Mouse (Mus musculus) embryonic facial prominence, embryonic 15.5 days (tissue): ENCODE measurements at regions not wholly inside any gene's neighbourhood (a gene's known extent, or its start where the extent isn't known, plus 50 kb on each side); places are given as distances from the start of the nearest gene placed in this dataset.
"Not testable (repeated sequence)": the region's sequence is repeated elsewhere in the genome, so short reads cannot be mapped to it uniquely, and the experiment has no call there.

Experiments
- ATAC-seq: fragments of 200-750 bp; cut with Nextera tagmentation; 2 replicates; pipeline ENCODE4 v1.8.0; 2017; ENCODE audit warnings: low read depth, moderate TSS enrichment; ENCODE audit not compliant: insufficient number of reproducible peaks, low FRiP score, low TSS enrichment
- H3K27ac ChIP-seq: fragments of 300-500 bp; sonication (generic); replicated peaks from 2 replicates; pipeline ENCODE4 v1.5.1; 2015; ENCODE audit warnings: mild to moderate bottlenecking, inconsistent platforms
- H3K27me3 ChIP-seq: fragments of 300-500 bp; sonication (generic); 2 replicates; pipeline ENCODE4 v1.6.1; 2015; ENCODE audit warnings: inconsistent platforms
- H3K36me3 ChIP-seq: fragments of 300-500 bp; sonication (generic); 2 replicates; pipeline ENCODE4 v1.6.1; 2015; ENCODE audit warnings: mild to moderate bottlenecking, inconsistent platforms
- H3K4me1 ChIP-seq: fragments of 300-500 bp; sonication (generic); 2 replicates; pipeline ENCODE4 v1.6.1; 2015; ENCODE audit warnings: inconsistent platforms
- H3K4me2 ChIP-seq: fragments of 300-500 bp; sonication (generic); replicated peaks from 2 replicates; pipeline ENCODE4 v1.6.1; 2015; ENCODE audit warnings: mild to moderate bottlenecking, inconsistent platforms
- H3K4me3 ChIP-seq: fragments of 300-500 bp; sonication (generic); replicated peaks from 2 replicates; pipeline ENCODE4 v1.5.1; 2015; ENCODE audit warnings: mild to moderate bottlenecking, inconsistent platforms
- H3K9ac ChIP-seq: fragments of 300-500 bp; sonication (generic); 2 replicates; pipeline ENCODE4 v1.6.1; 2015; ENCODE audit warnings: inconsistent platforms
- H3K9me3 ChIP-seq: fragments of 300-500 bp; sonication (generic); replicated peaks from 2 replicates; pipeline ENCODE4 v1.6.1; 2016; ENCODE audit warnings: inconsistent platforms
- WGBS: fragments of 180-500 bp; shearing (Covaris S2); methylation state at CpG from one replicate; pipeline ENCODE4 v1.1.7; 2015; 5-methylcytosine and 5-hydroxymethylcytosine counted together

GRCm38 (mm10) chr8:98755795-98756194 lies 660.5 kb downstream of the Cdh8 start:
- no peaks in the 10 kb centered on the region for H3K4me1 ChIP-seq
- ATAC-seq = no peak
- WGBS = 70% methylated on average over 2 of the region's 2 CpGs
- H3K27me3 ChIP-seq = no peaks in the 10 kb centered on the region
- H3K9ac ChIP-seq = no peak overlapping the region
- H3K9me3 ChIP-seq = no peaks in the 10 kb centered on the region
- no peak overlapping the region for H3K4me2 ChIP-seq
- no peak overlapping the region for H3K27ac ChIP-seq
- H3K4me3 ChIP-seq = no peak overlapping the region
- H3K36me3 ChIP-seq = no peaks in the 10 kb centered on the region

DNA sequence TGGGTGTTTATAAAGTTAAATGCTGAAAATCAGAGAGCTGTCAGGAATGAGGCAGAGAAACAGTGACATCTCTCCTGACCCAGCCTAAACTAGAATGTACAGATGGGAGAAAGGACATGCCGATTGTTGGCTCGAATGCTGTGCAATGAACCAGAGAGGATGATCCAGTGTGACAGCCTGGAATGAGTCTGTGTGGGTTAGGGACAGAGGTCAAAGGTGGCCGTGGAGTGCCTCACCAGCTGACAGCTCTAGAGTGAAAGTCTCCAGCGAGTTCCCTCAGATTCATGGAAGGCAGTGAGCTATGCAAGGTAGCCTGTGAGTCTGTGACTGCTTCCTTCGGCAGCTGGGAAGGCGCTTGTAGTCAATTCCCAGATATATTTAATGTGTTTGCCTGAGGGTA lies 663.9 kb downstream of the Cdh8 start:
- no peak overlapping the region for H3K27ac ChIP-seq
- no peaks in the 10 kb centered on the region for H3K27me3 ChIP-seq
- H3K4me1 ChIP-seq = no peaks in the 10 kb centered on the region
- H3K9me3 ChIP-seq = no peaks in the 10 kb centered on the region
- WGBS = 17% methylated on average over 6 of the region's 6 CpGs
- H3K4me3 ChIP-seq = no peak overlapping the region
- no peaks in the 10 kb centered on the region for H3K36me3 ChIP-seq
- ATAC-seq = no peak
- H3K9ac ChIP-seq = no peak overlapping the region
- H3K4me2 ChIP-seq = no peak overlapping the region

DNA sequence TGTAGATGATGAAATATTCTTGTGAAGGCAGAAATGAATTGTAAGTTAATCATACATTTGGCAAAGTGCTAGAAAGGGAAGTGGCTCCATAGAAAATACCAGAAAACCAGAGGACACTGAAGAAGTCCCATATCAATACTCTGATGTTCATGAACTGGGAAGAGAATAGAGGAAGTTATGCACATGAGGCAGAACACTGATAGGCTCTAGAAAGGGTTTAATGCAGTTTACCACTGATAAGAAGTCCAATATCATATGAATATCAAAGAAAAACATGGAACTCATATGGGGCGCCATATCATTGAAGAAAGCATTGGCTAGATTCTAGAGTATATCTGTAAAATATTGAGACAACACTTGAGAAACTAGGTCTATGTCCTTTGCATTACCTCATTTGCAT lies 708.5 kb downstream of the Cdh8 start:
- WGBS = 96% methylated on average over 1 of the region's 1 CpGs
- no peaks in the 10 kb centered on the region for H3K4me1 ChIP-seq
- no peak overlapping the region for H3K9ac ChIP-seq
- no peak overlapping the region for H3K4me3 ChIP-seq
- no peak overlapping the region for H3K4me2 ChIP-seq
- no peaks in the 10 kb centered on the region for H3K27me3 ChIP-seq
- no peaks in the 10 kb centered on the region for H3K9me3 ChIP-seq
- no peak overlapping the region for H3K27ac ChIP-seq
- ATAC-seq = no peak
- no peaks in the 10 kb centered on the region for H3K36me3 ChIP-seq

GRCm38 (mm10) chr8:98706122-98706521 lies 710.1 kb downstream of the Cdh8 start:
- H3K9ac ChIP-seq = no peak overlapping the region
- WGBS = 38% methylated on average over 4 of the region's 4 CpGs
- ATAC-seq = no peak

DNA sequence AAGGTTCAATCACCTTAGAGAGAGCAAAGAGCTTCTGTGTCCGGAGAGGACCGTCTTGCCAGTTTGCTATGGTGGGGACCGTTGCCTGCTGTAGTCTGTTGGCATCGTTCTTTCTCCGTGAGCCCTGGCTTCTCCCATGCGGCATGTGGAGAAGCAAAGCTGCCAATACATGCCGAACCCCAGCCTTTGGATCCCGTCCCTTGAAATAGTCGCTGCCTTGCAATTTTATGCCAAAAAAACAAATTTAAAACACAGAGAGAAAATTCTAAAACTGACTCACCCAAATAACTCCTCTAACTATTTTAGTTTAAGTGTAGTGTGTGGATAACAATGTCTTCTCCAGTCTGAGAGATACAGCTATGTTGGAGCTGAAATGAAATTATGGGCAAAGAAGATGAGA lies 731.1 kb downstream of the Cdh8 start:
- Histone ChIP-seq H3K27me3 (no peaks in the 10 kb centered on the region), H3K36me3 (no peaks in the 10 kb centered on the region), H3K4me1 (no peaks in the 10 kb centered on the region), H3K27ac (no peak overlapping the region), H3K4me3 (no peak overlapping the region), H3K4me2 (no peak overlapping the region), H3K9ac (no peak overlapping the region), H3K9me3 (no peaks in the 10 kb centered on the region)
- no peak for ATAC-seq
- 89% methylated on average over 9 of the region's 9 CpGs for WGBS

More at GRCm38 (mm10) chr8:98706122-98706521, 710.1 kb downstream of the Cdh8 start:
- Histone ChIP-seq H3K27me3 (no peaks in the 10 kb centered on the region), H3K4me3 (no peak overlapping the region), H3K9me3 (no peaks in the 10 kb centered on the region), H3K27ac (no peak overlapping the region), H3K36me3 (no peaks in the 10 kb centered on the region), H3K4me1 (no peaks in the 10 kb centered on the region), H3K4me2 (no peak overlapping the region)

- H3K4me3 ChIP-seq = no peak overlapping the region
- H3K4me1 ChIP-seq = no peaks in the 10 kb centered on the region
- H3K9ac ChIP-seq = no peak overlapping the region
- no peaks in the 10 kb centered on the region for H3K27me3 ChIP-seq
- ATAC-seq = no peak
- WGBS = 89% methylated on average over 6 of the region's 6 CpGs
- H3K36me3 ChIP-seq = no peaks in the 10 kb centered on the region
- no peak overlapping the region for H3K27ac ChIP-seq
- no peak overlapping the region for H3K4me2 ChIP-seq
- H3K9me3 ChIP-seq = no peaks in the 10 kb centered on the region
These were observed 731.7 kb downstream of the Cdh8 start for GRCm38 (mm10) chr8:98684531-98684930.

DNA sequence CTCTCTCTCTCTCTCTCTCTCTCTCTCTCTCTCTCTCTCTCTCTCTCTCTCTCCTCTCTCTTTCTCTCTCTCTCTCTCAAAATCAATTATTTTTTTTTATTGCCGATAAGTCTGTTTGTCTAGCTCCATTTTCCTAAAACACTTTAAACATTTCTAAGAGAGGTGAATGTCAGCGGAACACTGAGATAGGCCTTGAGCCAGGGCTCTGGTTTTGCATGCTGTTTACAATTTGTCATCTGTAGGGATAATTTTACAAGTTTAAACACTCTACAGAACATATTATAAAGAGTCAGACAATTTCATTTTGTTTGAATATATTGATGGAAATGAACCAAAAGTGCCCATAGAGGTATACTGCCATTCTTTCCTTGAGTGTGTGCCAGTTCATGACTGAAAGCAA lies 736.2 kb downstream of the Cdh8 start:
- Histone ChIP-seq H3K9ac (no peak overlapping the region), H3K36me3 (no peaks in the 10 kb centered on the region), H3K9me3 (no peaks in the 10 kb centered on the region), H3K27me3 (no peaks in the 10 kb centered on the region), H3K27ac (no peak overlapping the region), H3K4me3 (no peak overlapping the region), H3K4me1 (no peaks in the 10 kb centered on the region), H3K4me2 (no peak overlapping the region)
- 91% methylated on average over 2 of the region's 2 CpGs for WGBS
- ATAC-seq = no peak

- Histone ChIP-seq H3K36me3 (no peaks in the 10 kb centered on the region), H3K4me1 (no peaks in the 10 kb centered on the region), H3K27ac (no peak overlapping the region), H3K4me3 (no peak overlapping the region), H3K27me3 (no peaks in the 10 kb centered on the region), H3K9me3 (no peaks in the 10 kb centered on the region), H3K4me2 (no peak overlapping the region), H3K9ac (no peak overlapping the region)
- no peak for ATAC-seq
- WGBS = 52% methylated on average over 2 of the region's 2 CpGs
These were observed 757.0 kb downstream of the Cdh8 start for GRCm38 (mm10) chr8:98659287-98659686.

DNA sequence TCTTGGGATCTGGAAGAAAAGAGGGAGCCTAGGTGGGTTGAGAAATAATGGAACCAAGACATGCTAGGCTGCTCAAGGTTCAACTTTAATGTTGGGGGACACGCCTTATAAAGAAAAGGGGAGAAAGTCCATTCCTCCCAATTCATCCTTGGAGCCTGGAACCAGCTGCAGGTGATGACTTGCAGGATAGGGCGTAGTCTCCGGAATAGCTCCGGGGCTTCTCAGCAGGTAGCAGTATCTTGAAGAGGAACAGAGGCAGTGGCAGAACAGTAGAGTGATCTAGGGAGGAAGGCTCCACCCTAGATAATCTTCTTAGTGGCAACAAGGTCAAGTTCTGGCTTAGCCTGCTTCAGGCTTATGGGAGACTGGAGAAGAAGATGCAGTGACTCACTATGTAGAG lies 764.0 kb downstream of the Cdh8 start:
- H3K27ac ChIP-seq, H3K36me3 ChIP-seq, H3K27me3 ChIP-seq, H3K4me3 ChIP-seq, H3K9me3 ChIP-seq, H3K9ac ChIP-seq, ATAC-seq, H3K4me1 ChIP-seq, H3K4me2 ChIP-seq: not testable (repeated sequence)
- WGBS = 91% methylated on average over 4 of the region's 4 CpGs

DNA sequence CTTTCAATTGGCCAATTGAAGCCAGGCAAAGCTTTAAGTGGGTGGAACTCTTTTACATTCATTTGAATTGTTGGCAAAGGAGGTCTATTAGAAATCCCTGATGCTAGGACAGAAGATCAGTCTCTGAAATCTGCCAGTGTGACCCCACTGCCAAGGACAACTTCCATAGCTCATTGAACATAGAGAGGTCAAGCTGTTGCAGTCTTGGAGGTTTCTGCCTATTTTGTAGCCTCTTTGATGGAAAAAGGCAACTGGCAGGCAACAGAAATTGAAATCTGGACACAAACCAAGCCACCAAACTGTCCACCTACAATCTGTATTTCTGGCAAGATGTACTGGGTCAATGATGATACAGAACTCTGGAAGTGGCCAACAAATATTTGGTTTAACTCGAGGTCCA lies 765.3 kb downstream of the Cdh8 start:
- Histone ChIP-seq H3K27me3 (no peaks in the 10 kb centered on the region), H3K36me3 (no peaks in the 10 kb centered on the region), H3K4me1 (no peaks in the 10 kb centered on the region), H3K9me3 (no peaks in the 10 kb centered on the region), H3K9ac (no peak overlapping the region), H3K27ac (no peak overlapping the region), H3K4me3 (no peak overlapping the region), H3K4me2 (no peak overlapping the region)
- no peak for ATAC-seq
- WGBS = 74% methylated on average over 1 of the region's 1 CpGs

- no peaks in the 10 kb centered on the region for H3K27me3 ChIP-seq
- H3K4me2 ChIP-seq = no peak overlapping the region
- ATAC-seq = no peak
- WGBS = 73% methylated on average over 5 of the region's 5 CpGs
- no peaks in the 10 kb centered on the region for H3K36me3 ChIP-seq
- H3K9ac ChIP-seq = no peak overlapping the region
- H3K4me3 ChIP-seq = no peak overlapping the region
- no peaks in the 10 kb centered on the region for H3K4me1 ChIP-seq
- H3K27ac ChIP-seq = no peak overlapping the region
- H3K9me3 ChIP-seq = no peaks in the 10 kb centered on the region
These were observed 788.1 kb downstream of the Cdh8 start for GRCm38 (mm10) chr8:98628151-98628550.

DNA sequence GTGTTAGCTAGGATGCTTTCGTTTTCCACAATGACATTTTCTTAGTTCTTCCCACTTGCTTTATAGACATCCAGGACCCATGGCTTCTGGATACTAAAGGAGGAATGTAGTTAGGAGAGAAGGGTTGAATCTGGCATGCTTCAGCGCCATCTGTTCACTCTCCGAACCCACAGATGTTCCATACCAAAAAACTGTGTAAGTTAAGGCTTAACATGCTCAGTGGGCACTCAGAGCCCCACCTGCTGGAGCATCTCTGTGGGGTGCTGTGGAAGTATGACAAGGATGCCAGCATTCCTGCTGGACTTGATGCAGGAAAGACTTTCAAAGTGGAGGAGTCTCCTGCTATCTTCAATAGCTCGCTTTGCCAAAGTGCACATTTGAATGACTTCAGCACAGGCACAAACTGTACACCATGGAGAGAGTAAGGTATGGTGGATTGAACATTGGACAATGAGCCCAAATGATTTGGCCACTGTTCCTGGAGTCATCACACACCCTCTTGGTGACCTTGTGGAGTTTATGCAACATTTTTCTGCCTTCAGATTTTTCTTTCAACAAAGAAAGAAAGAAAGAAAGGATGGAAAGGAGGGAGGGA lies 802.3 kb downstream of the Cdh8 start:
- Histone ChIP-seq H3K9me3 (no peaks in the 10 kb centered on the region), H3K9ac (no peak overlapping the region), H3K27me3 (no peaks in the 10 kb centered on the region), H3K4me3 (no peak overlapping the region), H3K36me3 (no peaks in the 10 kb centered on the region), H3K4me2 (no peak overlapping the region), H3K4me1 (no peaks in the 10 kb centered on the region), H3K27ac (no peak overlapping the region)
- 88% methylated on average over 4 of the region's 4 CpGs for WGBS
- ATAC-seq = no peak
